Mouse (Mus musculus): ENCODE data around the gene Cks2. TPM values are rescaled to one million over a fixed set of nuclear protein-coding genes. Genes with fewer than 3 reads are reported as not detected.
A peak's percentile ranks its signal among the peaks of the same experiment; 100 is the strongest.

Cks2 gene
- polyA plus RNA-seq, 1 experiment from 2014 or later, result 312 TPM

- peak overlapping the region; percentile 57; the same call in 1 of the 2 replicates for H3K27ac ChIP-seq
These were observed 52.4 kb downstream of the Cks2 start for GRCm38 (mm10) chr13:51697455-51697854.

GRCm38 (mm10) chr13:51697897-51698296, 52.9 kb downstream of the Cks2 start:
- Histone ChIP-seq H3K27ac (peak overlapping the region; percentile 57; the same call in 1 of the 2 replicates), H3K9me3 (no peaks in the 10 kb centered on the region), H3K27me3 (ENCODE audit: insufficient read depth, poor library complexity, severe bottlenecking) (no peaks in the 10 kb centered on the region), H3K4me3 (no peak overlapping the region), H3K4me1 (peaks cover 16% of the 10 kb centered on the region; the same call in 1 of the 2 replicates), H3K36me3 (peaks cover 12% of the 10 kb centered on the region; the same call in 1 of the 2 replicates)
- WGBS, result 58% methylated on average over 4 of the region's 4 CpGs
- no peak for DNase-seq (ENCODE audit: low spot score)

More at GRCm38 (mm10) chr13:51697455-51697854, 52.4 kb downstream of the Cks2 start:
- Histone ChIP-seq H3K9me3 (no peaks in the 10 kb centered on the region), H3K4me1 (peaks cover 16% of the 10 kb centered on the region; the same call in 1 of the 2 replicates), H3K27me3 (ENCODE audit: insufficient read depth, poor library complexity, severe bottlenecking) (no peaks in the 10 kb centered on the region), H3K4me3 (no peak overlapping the region), H3K36me3 (peaks cover 8% of the 10 kb centered on the region; the same call in 1 of the 2 replicates)
- DNase-seq (ENCODE audit: low spot score), result no peak
- WGBS, result 74% methylated on average over 6 of the region's 6 CpGs

GRCm38 (mm10) chr13:51698318-51698717, 53.3 kb downstream of the Cks2 start:
- peaks cover 16% of the 10 kb centered on the region; the same call in 1 of the 2 replicates for H3K4me1 ChIP-seq
- H3K36me3 ChIP-seq, result peaks cover 16% of the 10 kb centered on the region; the same call in 1 of the 2 replicates
- 47% methylated on average over 3 of the region's 3 CpGs for WGBS
- no peaks in the 10 kb centered on the region for H3K27me3 ChIP-seq (ENCODE audit: insufficient read depth, poor library complexity, severe bottlenecking)
- DNase-seq (ENCODE audit: low spot score), result no peak
- H3K4me3 ChIP-seq, result no peak overlapping the region
- H3K27ac ChIP-seq, result 0 out of 2 replicates have a peak overlapping the region, but pooled peaks have one; percentile 57
- no peaks in the 10 kb centered on the region for H3K9me3 ChIP-seq

Other genes starting within 250 kb of the Cks2 start
- 16.9 and 30.5 TPM in 2 replicates for gene S1pr3, start 236.6 kb upstream of the Cks2 start, polyA plus RNA-seq (2016; fragmentation: Nextera tagmentation; extraction: Ambion mirVana)
- gene Shc3, start 75.8 kb upstream of the Cks2 start, polyA plus RNA-seq (2016; fragmentation: Nextera tagmentation; extraction: Ambion mirVana), result 0.15 and 0.30 TPM in 2 replicates
- gene Secisbp2, start 6.5 kb downstream of the Cks2 start, polyA plus RNA-seq (2016; fragmentation: Nextera tagmentation; extraction: Ambion mirVana), result 25.6 and 32.1 TPM in 2 replicates
- gene Sema4d, start 148.5 kb downstream of the Cks2 start, polyA plus RNA-seq (2016; fragmentation: Nextera tagmentation; extraction: Ambion mirVana), result 8.7 and 13.1 TPM in 2 replicates
- gene Gadd45g, start 201.4 kb downstream of the Cks2 start, polyA plus RNA-seq (2016; fragmentation: Nextera tagmentation; extraction: Ambion mirVana), result 53.3 and 61.0 TPM in 2 replicates

All from heart, embryonic 10.5 days (tissue).